Mouse (Mus musculus) layer of hippocampus, postnatal 36 days (tissue): Measurements from ENCODE around the gene Ifi206. TPM values are rescaled to one million over a fixed set of nuclear protein-coding genes. Genes with fewer than 3 reads are reported as not detected.

Experiments used
- DNase-seq, 2 experiments: peaks; one replicate each; pipeline ENCODE4 v3.0.0; 2022
- microRNA-seq, 2 experiments: library from miRNA; unstranded; fragments of <30 nt; microRNA quantifications; one replicate each; pipeline ENCODE4 v1.2.0; 2021
- total RNA-seq, 2 experiments: library from RNA; stranded (reverse); gene quantifications; 2 replicates each; pipeline ENCODE4 v1.2.3; 2021

Ifi206 gene
- total RNA-seq, 2 experiments from 2014 or later: not detected

GRCm38 (mm10) chr1:173418516-173418915 lies 72.3 kb downstream of the Ifi206 start:
- no peak for DNase-seq

Small RNAs within 50 kb of the gene (microRNA-seq; reads per million reads assigned to microRNA genes)
- gene Gm44481: 0 reads per million in 2 experiments

Other genes starting within 250 kb of the Ifi206 start
- gene Olfr418, start 225.0 kb downstream of the Ifi206 start, total RNA-seq: not detected
- not detected for gene Mptx2, start 213.3 kb downstream of the Ifi206 start, total RNA-seq
- 10 to 100 TPM; 73.7 to 76.2 TPM for gene Ackr1, start 157.3 kb downstream of the Ifi206 start, total RNA-seq
- gene Aim2, start 140.2 kb downstream of the Ifi206 start, total RNA-seq: 1 to 10 TPM; 2.9 to 3.7 TPM
- gene Cadm3, start 123.3 kb downstream of the Ifi206 start, total RNA-seq: 100 to 1,000 TPM; 366 to 384 TPM
- gene Ifi214, start 44.9 kb upstream of the Ifi206 start, total RNA-seq: not detected
- gene Ifi213, start 108.2 kb upstream of the Ifi206 start, total RNA-seq: not detected
- gene Ifi209, start 139.9 kb upstream of the Ifi206 start, total RNA-seq: not detected
- not detected for gene Ifi208, start 182.6 kb upstream of the Ifi206 start, total RNA-seq